Mouse (Mus musculus): ENCODE results near the gene Mcm10. TPM values are rescaled to one million over a fixed set of nuclear protein-coding genes. Genes with fewer than 3 reads are reported as not detected.

The Mcm10 gene
- polyA plus RNA-seq (2015; fragmentation: Nextera tagmentation; extraction: Ambion mirVana) = 15.6 and 17.4 TPM in 2 replicates

- H3K27me3 ChIP-seq (ENCODE audit: control insufficient read depth, insufficient read depth, low read length) = no peaks in the 10 kb centered on the region
- H3K4me2 ChIP-seq (ENCODE audit: low read depth, low read length) = peak within 1 kb of the TSS; percentile 83
- H3K36me3 ChIP-seq (ENCODE audit: control insufficient read depth, insufficient read depth) = peaks cover 11% of the 10 kb centered on the region
- H3K9ac ChIP-seq (ENCODE audit: low read length) = peak within 1 kb of the TSS; percentile 77
- H3K4me3 ChIP-seq (ENCODE audit: low read length) = peak within 1 kb of the TSS; percentile 90
- peaks cover 10% of the 10 kb centered on the region for H3K4me1 ChIP-seq (ENCODE audit: control insufficient read depth, insufficient read depth, low read length)
- ATAC-seq (replicated peaks; ENCODE audit: extremely low read depth, insufficient read depth, low FRiP score) = peak; percentile 100
- WGBS = 3% methylated on average over 32 of the region's 32 CpGs
- no peak within 1 kb of the TSS for H3K27ac ChIP-seq (ENCODE audit: low read length)
- H3K9me3 ChIP-seq (replicated peaks; ENCODE audit: control insufficient read depth, low read length) = no peaks in the 10 kb centered on the region
These were observed at the start of gene Mcm10 for GRCm38 (mm10) chr2:5012491-5013324. Gene Mcm10 (minus strand): TSS chr2:5012791.

- WGBS = 76% methylated on average over 8 of the region's 8 CpGs
- Histone ChIP-seq H3K36me3 (ENCODE audit: control insufficient read depth, insufficient read depth) (no peaks in the 10 kb centered on the region), H3K9me3 (replicated peaks; ENCODE audit: control insufficient read depth, low read length) (no peaks in the 10 kb centered on the region), H3K27ac (ENCODE audit: low read length) (no peak overlapping the region), H3K4me2 (ENCODE audit: low read depth, low read length) (no peak overlapping the region), H3K4me3 (ENCODE audit: low read length) (no peak overlapping the region), H3K9ac (ENCODE audit: low read length) (no peak overlapping the region), H3K4me1 (ENCODE audit: control insufficient read depth, insufficient read depth, low read length) (peaks cover 8% of the 10 kb centered on the region), H3K27me3 (ENCODE audit: control insufficient read depth, insufficient read depth, low read length) (no peaks in the 10 kb centered on the region; the same call in 1 of the 2 replicates)
- ATAC-seq (replicated peaks; ENCODE audit: extremely low read depth, insufficient read depth, low FRiP score) = no peak
These were observed 48.6 kb upstream of the Mcm10 start for GRCm38 (mm10) chr2:5061133-5061708.

GRCm38 (mm10) chr2:5059997-5060396 is 47.4 kb upstream of the Mcm10 start:
- H3K4me1 ChIP-seq (ENCODE audit: control insufficient read depth, insufficient read depth, low read length) = peaks cover 8% of the 10 kb centered on the region
- no peak overlapping the region for H3K4me3 ChIP-seq (ENCODE audit: low read length)
- no peak overlapping the region for H3K4me2 ChIP-seq (ENCODE audit: low read depth, low read length)
- 80% methylated on average over 4 of the region's 4 CpGs for WGBS
- H3K9me3 ChIP-seq (replicated peaks; ENCODE audit: control insufficient read depth, low read length) = no peaks in the 10 kb centered on the region
- H3K36me3 ChIP-seq (ENCODE audit: control insufficient read depth, insufficient read depth) = no peaks in the 10 kb centered on the region
- no peak overlapping the region for H3K27ac ChIP-seq (ENCODE audit: low read length)
- H3K27me3 ChIP-seq (ENCODE audit: control insufficient read depth, insufficient read depth, low read length) = no peaks in the 10 kb centered on the region; the same call in 1 of the 2 replicates
- no peak overlapping the region for H3K9ac ChIP-seq (ENCODE audit: low read length)
- ATAC-seq (replicated peaks; ENCODE audit: extremely low read depth, insufficient read depth, low FRiP score) = no peak

GRCm38 (mm10) chr2:5058436-5058835 is 45.8 kb upstream of the Mcm10 start:
- Histone ChIP-seq H3K27me3 (ENCODE audit: control insufficient read depth, insufficient read depth, low read length) (no peaks in the 10 kb centered on the region; the same call in 1 of the 2 replicates), H3K4me3 (ENCODE audit: low read length) (no peak overlapping the region), H3K9me3 (replicated peaks; ENCODE audit: control insufficient read depth, low read length) (no peaks in the 10 kb centered on the region), H3K4me2 (ENCODE audit: low read depth, low read length) (no peak overlapping the region), H3K36me3 (ENCODE audit: control insufficient read depth, insufficient read depth) (no peaks in the 10 kb centered on the region), H3K9ac (ENCODE audit: low read length) (no peak overlapping the region), H3K4me1 (ENCODE audit: control insufficient read depth, insufficient read depth, low read length) (peaks cover 8% of the 10 kb centered on the region), H3K27ac (ENCODE audit: low read length) (no peak overlapping the region)
- 63% methylated on average over 5 of the region's 5 CpGs for WGBS
- ATAC-seq (replicated peaks; ENCODE audit: extremely low read depth, insufficient read depth, low FRiP score) = no peak

GRCm38 (mm10) chr2:5050562-5050961 is 38.0 kb upstream of the Mcm10 start:
- Histone ChIP-seq H3K27me3 (ENCODE audit: control insufficient read depth, insufficient read depth, low read length) (no peaks in the 10 kb centered on the region), H3K4me2 (ENCODE audit: low read depth, low read length) (no peak overlapping the region), H3K27ac (ENCODE audit: low read length) (no peak overlapping the region), H3K9me3 (replicated peaks; ENCODE audit: control insufficient read depth, low read length) (no peaks in the 10 kb centered on the region), H3K4me3 (ENCODE audit: low read length) (no peak overlapping the region), H3K4me1 (ENCODE audit: control insufficient read depth, insufficient read depth, low read length) (no peaks in the 10 kb centered on the region), H3K36me3 (ENCODE audit: control insufficient read depth, insufficient read depth) (no peaks in the 10 kb centered on the region), H3K9ac (ENCODE audit: low read length) (no peak overlapping the region)
- ATAC-seq (replicated peaks; ENCODE audit: extremely low read depth, insufficient read depth, low FRiP score) = no peak
- WGBS = 78% methylated on average over 2 of the region's 2 CpGs

- no peak for ATAC-seq (replicated peaks; ENCODE audit: extremely low read depth, insufficient read depth, low FRiP score)
- Histone ChIP-seq H3K4me1 (ENCODE audit: control insufficient read depth, insufficient read depth, low read length) (no peaks in the 10 kb centered on the region; the same call in 1 of the 2 replicates), H3K9ac (ENCODE audit: low read length) (no peak overlapping the region), H3K36me3 (ENCODE audit: control insufficient read depth, insufficient read depth) (no peaks in the 10 kb centered on the region), H3K27me3 (ENCODE audit: control insufficient read depth, insufficient read depth, low read length) (no peaks in the 10 kb centered on the region), H3K4me3 (ENCODE audit: low read length) (no peak overlapping the region), H3K27ac (ENCODE audit: low read length) (no peak overlapping the region), H3K9me3 (replicated peaks; ENCODE audit: control insufficient read depth, low read length) (no peaks in the 10 kb centered on the region), H3K4me2 (ENCODE audit: low read depth, low read length) (no peak overlapping the region)
- 74% methylated on average over 2 of the region's 2 CpGs for WGBS
These were observed 34.4 kb upstream of the Mcm10 start for GRCm38 (mm10) chr2:5047016-5047415.

- ATAC-seq (replicated peaks; ENCODE audit: extremely low read depth, insufficient read depth, low FRiP score) = no peak
- no peaks in the 10 kb centered on the region for H3K27me3 ChIP-seq (ENCODE audit: control insufficient read depth, insufficient read depth, low read length)
- H3K4me3 ChIP-seq (ENCODE audit: low read length) = no peak overlapping the region
- H3K4me1 ChIP-seq (ENCODE audit: control insufficient read depth, insufficient read depth, low read length) = no peaks in the 10 kb centered on the region; the same call in 1 of the 2 replicates
- H3K4me2 ChIP-seq (ENCODE audit: low read depth, low read length) = no peak overlapping the region
- H3K9me3 ChIP-seq (replicated peaks; ENCODE audit: control insufficient read depth, low read length) = no peaks in the 10 kb centered on the region
- H3K36me3 ChIP-seq (ENCODE audit: control insufficient read depth, insufficient read depth) = no peaks in the 10 kb centered on the region
- no peak overlapping the region for H3K9ac ChIP-seq (ENCODE audit: low read length)
- WGBS = 41% methylated on average over 13 of the region's 13 CpGs
- H3K27ac ChIP-seq (ENCODE audit: low read length) = no peak overlapping the region
These were observed 32.8 kb upstream of the Mcm10 start for GRCm38 (mm10) chr2:5045269-5045965.

- 52% methylated on average over 3 of the region's 3 CpGs for WGBS
- no peak for ATAC-seq (replicated peaks; ENCODE audit: extremely low read depth, insufficient read depth, low FRiP score)
- H3K4me3 ChIP-seq (ENCODE audit: low read length) = no peak overlapping the region
These were observed 31.7 kb upstream of the Mcm10 start for GRCm38 (mm10) chr2:5044321-5044720.

GRCm38 (mm10) chr2:5043476-5043761 is 30.8 kb upstream of the Mcm10 start:
- Histone ChIP-seq H3K4me3 (ENCODE audit: low read length) (no peak overlapping the region), H3K9ac (ENCODE audit: low read length) (no peak overlapping the region), H3K9me3 (replicated peaks; ENCODE audit: control insufficient read depth, low read length) (no peaks in the 10 kb centered on the region), H3K27ac (ENCODE audit: low read length) (no peak overlapping the region), H3K4me2 (ENCODE audit: low read depth, low read length) (no peak overlapping the region), H3K27me3 (ENCODE audit: control insufficient read depth, insufficient read depth, low read length) (no peaks in the 10 kb centered on the region), H3K4me1 (ENCODE audit: control insufficient read depth, insufficient read depth, low read length) (no peaks in the 10 kb centered on the region; the same call in 1 of the 2 replicates), H3K36me3 (ENCODE audit: control insufficient read depth, insufficient read depth) (no peaks in the 10 kb centered on the region)
- ATAC-seq (replicated peaks; ENCODE audit: extremely low read depth, insufficient read depth, low FRiP score) = no peak
- 89% methylated on average over 2 of the region's 2 CpGs for WGBS

More at GRCm38 (mm10) chr2:5044321-5044720, 31.7 kb upstream of the Mcm10 start:
- no peaks in the 10 kb centered on the region for H3K27me3 ChIP-seq (ENCODE audit: control insufficient read depth, insufficient read depth, low read length)
- no peaks in the 10 kb centered on the region for H3K36me3 ChIP-seq (ENCODE audit: control insufficient read depth, insufficient read depth)
- H3K27ac ChIP-seq (ENCODE audit: low read length) = no peak overlapping the region
- H3K9me3 ChIP-seq (replicated peaks; ENCODE audit: control insufficient read depth, low read length) = no peaks in the 10 kb centered on the region
- H3K4me2 ChIP-seq (ENCODE audit: low read depth, low read length) = no peak overlapping the region
- no peak overlapping the region for H3K9ac ChIP-seq (ENCODE audit: low read length)
- H3K4me1 ChIP-seq (ENCODE audit: control insufficient read depth, insufficient read depth, low read length) = no peaks in the 10 kb centered on the region; the same call in 1 of the 2 replicates

All from heart, embryonic 16.5 days (tissue).